Mouse (Mus musculus) urinary bladder, adult 2 months (tissue): Measurements from ENCODE around the gene Poglut1. TPM values are rescaled to one million over a fixed set of nuclear protein-coding genes. Genes with fewer than 3 reads are reported as not detected.

Experiments used
- DNase-seq: peaks from one replicate; pipeline ENCODE4 v3.0.0; 2022; ENCODE audit warnings: low spot score
- polyA plus RNA-seq: library from polyadenylated mRNA; depleted of rRNA; stranded (reverse); fragments of >200 nt; gene quantifications from 2 replicates; pipeline ENCODE4 v1.2.3, GENCODE M21; 2012; rRNA removed

The Poglut1 gene
- polyA plus RNA-seq, 1 experiment: 39.9 TPM

GRCm38 (mm10) chr16:38475681-38476311 is 74.3 kb downstream of the Poglut1 start:
- no peak for DNase-seq

Other genes starting within 250 kb of the Poglut1 start
- 0.07 and 0.10 TPM in 2 replicates for gene Maats1, start 208.1 kb downstream of the Poglut1 start, polyA plus RNA-seq
- 203 and 240 TPM in 2 replicates for gene Cox17, start 203.3 kb downstream of the Poglut1 start, polyA plus RNA-seq
- 0.25 TPM in 1 of 2 replicates, not detected in the other for gene Gm21987, start 203.2 kb downstream of the Poglut1 start, polyA plus RNA-seq
- 167 and 176 TPM in 2 replicates for gene Popdc2, start 188.0 kb downstream of the Poglut1 start, polyA plus RNA-seq
- gene Pla1a, start 117.1 kb downstream of the Poglut1 start, polyA plus RNA-seq: 12.7 and 13.8 TPM in 2 replicates
- 44.3 and 44.8 TPM in 2 replicates for gene Adprh, start 97.6 kb downstream of the Poglut1 start, polyA plus RNA-seq
- gene Cd80, start 94.7 kb downstream of the Poglut1 start, polyA plus RNA-seq: 1.8 and 2.4 TPM in 2 replicates
- gene Timmdc1, start 27.6 kb downstream of the Poglut1 start, polyA plus RNA-seq: 14.7 and 15.9 TPM in 2 replicates
- 72.3 and 91.6 TPM in 2 replicates for gene Tmem39a, start 8.4 kb upstream of the Poglut1 start, polyA plus RNA-seq
- gene Arhgap31, start 163.0 kb upstream of the Poglut1 start, polyA plus RNA-seq: 7.8 and 13.3 TPM in 2 replicates
- gene B4galt4, start 192.0 kb upstream of the Poglut1 start, polyA plus RNA-seq: 16.6 and 17.2 TPM in 2 replicates